Mouse (Mus musculus) testis, adult 2 months (tissue): ENCODE results near the gene Timd2. TPM values are rescaled to one million over a fixed set of nuclear protein-coding genes. Genes with fewer than 3 reads are reported as not detected.
"Not testable (repeated sequence)": the region's sequence is repeated elsewhere in the genome, so short reads cannot be mapped to it uniquely, and the experiment has no call there.

Experiments
- H3K27ac ChIP-seq: fragments of 200-500 bp; 2 replicates; pipeline ENCODE4 v1.5.1; 2012; ENCODE audit warnings: low read depth, low read length; ENCODE audit not compliant: control insufficient read depth, insufficient read depth
- H3K27me3 ChIP-seq: fragments of 200-500 bp; 2 replicates; pipeline ENCODE4 v1.6.1; 2012; ENCODE audit warnings: mild to moderate bottlenecking, low read length, moderate library complexity; ENCODE audit not compliant: control insufficient read depth, insufficient read depth
- H3K36me3 ChIP-seq: fragments of 200-500 bp; 2 replicates; pipeline ENCODE4 v1.6.1; 2012; ENCODE audit warnings: mild to moderate bottlenecking, low read length; ENCODE audit not compliant: control insufficient read depth, insufficient read depth
- H3K4me1 ChIP-seq: fragments of 200-500 bp; 2 replicates; pipeline ENCODE4 v1.6.1; 2012; ENCODE audit warnings: low read length; ENCODE audit not compliant: control insufficient read depth, insufficient read depth
- H3K4me3 ChIP-seq: fragments of 200-500 bp; 2 replicates; pipeline ENCODE4 v1.5.1; 2012; ENCODE audit warnings: low read depth, mild to moderate bottlenecking, low read length, moderate library complexity, mixed read lengths; ENCODE audit not compliant: control insufficient read depth
- CTCF ChIP-seq: fragments of 200-500 bp; IDR thresholded peaks from 2 replicates; pipeline ENCODE4 v1.5.1; 2012; ENCODE audit warnings: low read depth, mild to moderate bottlenecking, inconsistent platforms, low read length, moderate library complexity; ENCODE audit not compliant: control insufficient read depth, insufficient read depth, insufficient replicate concordance
- POLR2A ChIP-seq: fragments of 200-500 bp; IDR thresholded peaks from 2 replicates; pipeline ENCODE4 v1.6.1; 2012; ENCODE audit warnings: low read depth, mild to moderate bottlenecking, inconsistent platforms, low read length, moderate library complexity; ENCODE audit not compliant: control insufficient read depth
- polyA plus RNA-seq: library from polyadenylated mRNA; depleted of rRNA; stranded (reverse); fragments of >200 nt; gene quantifications from 2 replicates; pipeline ENCODE4 v1.2.3, GENCODE M21; 2012

The Timd2 gene
- polyA plus RNA-seq, 1 experiment = 0.10 TPM

- H3K4me1 ChIP-seq = no peaks in the 10 kb centered on the region
- no peak for TF ChIP-seq POLR2A
- no peak for TF ChIP-seq CTCF
- H3K27ac ChIP-seq = no peak overlapping the region
These were observed 27.8 kb upstream of the Timd2 start for GRCm38 (mm10) chr11:46734617-46735016.

DNA sequence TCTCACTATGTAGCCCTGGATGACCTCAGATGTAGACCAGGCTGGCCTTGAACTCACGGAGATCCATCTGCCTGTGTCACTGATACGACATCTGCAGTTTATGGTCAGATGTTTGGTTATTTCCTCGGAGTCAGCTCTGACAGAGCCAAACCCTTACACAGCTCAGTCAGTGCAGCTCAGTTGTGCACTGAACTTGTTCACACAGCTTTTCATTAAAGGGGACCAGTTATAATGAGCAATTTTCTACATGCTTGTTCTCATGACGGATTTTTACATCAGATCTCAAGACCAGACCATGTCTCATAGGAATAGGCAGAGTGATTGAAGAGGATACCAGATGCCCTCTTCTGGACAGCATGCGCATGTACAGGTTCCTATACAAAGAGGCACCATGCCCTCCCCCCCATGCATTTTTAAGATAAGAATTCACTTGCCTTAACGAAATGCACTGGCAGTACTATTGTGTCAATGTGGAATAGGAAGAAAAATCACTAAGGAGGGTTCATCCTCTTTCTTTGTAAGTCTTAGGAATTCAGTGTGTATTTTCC is 26.5 kb upstream of the Timd2 start:
- no peaks in the 10 kb centered on the region for H3K4me1 ChIP-seq
- no peaks in the 10 kb centered on the region for H3K36me3 ChIP-seq
- TF ChIP-seq POLR2A = no peak
- no peak for TF ChIP-seq CTCF
- no peak overlapping the region for H3K27ac ChIP-seq
- no peak overlapping the region for H3K4me3 ChIP-seq
- H3K27me3 ChIP-seq = no peaks in the 10 kb centered on the region

More at GRCm38 (mm10) chr11:46734617-46735016, 27.8 kb upstream of the Timd2 start:
- H3K36me3 ChIP-seq = no peaks in the 10 kb centered on the region
- H3K4me3 ChIP-seq = no peak overlapping the region
- H3K27me3 ChIP-seq = no peaks in the 10 kb centered on the region

GRCm38 (mm10) chr11:46731541-46732070 is 24.7 kb upstream of the Timd2 start:
- TF ChIP-seq POLR2A (no peak), CTCF (no peak)
- Histone ChIP-seq H3K4me1 (no peaks in the 10 kb centered on the region), H3K27me3 (no peaks in the 10 kb centered on the region), H3K27ac (no peak overlapping the region), H3K36me3 (no peaks in the 10 kb centered on the region), H3K4me3 (no peak overlapping the region)

- no peaks in the 10 kb centered on the region for H3K4me1 ChIP-seq
- no peak overlapping the region for H3K27ac ChIP-seq
- no peak overlapping the region for H3K4me3 ChIP-seq
- TF ChIP-seq CTCF (no peak), POLR2A (no peak)
- no peaks in the 10 kb centered on the region for H3K27me3 ChIP-seq
- no peaks in the 10 kb centered on the region for H3K36me3 ChIP-seq
These were observed 8.0 kb downstream of the Timd2 start for GRCm38 (mm10) chr11:46698830-46699229.

DNA sequence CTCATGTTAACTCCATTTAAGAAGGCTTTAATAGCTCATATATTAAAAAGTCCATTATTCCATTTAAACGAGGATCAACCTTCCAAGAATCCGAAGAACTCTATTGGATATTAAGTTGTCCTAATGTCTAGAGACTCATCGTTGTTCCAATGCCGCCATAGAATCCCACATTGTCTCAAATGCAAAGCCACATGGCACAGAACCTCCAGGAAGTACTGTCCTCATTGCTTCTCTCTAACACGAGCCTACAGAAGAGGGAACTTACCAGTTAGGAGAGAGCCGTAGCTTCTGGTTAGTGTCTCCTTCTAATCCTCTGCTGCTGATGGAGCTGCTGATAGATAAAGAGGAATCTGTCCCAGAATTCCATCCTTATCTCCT is 8.6 kb downstream of the Timd2 start:
- TF ChIP-seq POLR2A (no peak), CTCF (no peak)

DNA sequence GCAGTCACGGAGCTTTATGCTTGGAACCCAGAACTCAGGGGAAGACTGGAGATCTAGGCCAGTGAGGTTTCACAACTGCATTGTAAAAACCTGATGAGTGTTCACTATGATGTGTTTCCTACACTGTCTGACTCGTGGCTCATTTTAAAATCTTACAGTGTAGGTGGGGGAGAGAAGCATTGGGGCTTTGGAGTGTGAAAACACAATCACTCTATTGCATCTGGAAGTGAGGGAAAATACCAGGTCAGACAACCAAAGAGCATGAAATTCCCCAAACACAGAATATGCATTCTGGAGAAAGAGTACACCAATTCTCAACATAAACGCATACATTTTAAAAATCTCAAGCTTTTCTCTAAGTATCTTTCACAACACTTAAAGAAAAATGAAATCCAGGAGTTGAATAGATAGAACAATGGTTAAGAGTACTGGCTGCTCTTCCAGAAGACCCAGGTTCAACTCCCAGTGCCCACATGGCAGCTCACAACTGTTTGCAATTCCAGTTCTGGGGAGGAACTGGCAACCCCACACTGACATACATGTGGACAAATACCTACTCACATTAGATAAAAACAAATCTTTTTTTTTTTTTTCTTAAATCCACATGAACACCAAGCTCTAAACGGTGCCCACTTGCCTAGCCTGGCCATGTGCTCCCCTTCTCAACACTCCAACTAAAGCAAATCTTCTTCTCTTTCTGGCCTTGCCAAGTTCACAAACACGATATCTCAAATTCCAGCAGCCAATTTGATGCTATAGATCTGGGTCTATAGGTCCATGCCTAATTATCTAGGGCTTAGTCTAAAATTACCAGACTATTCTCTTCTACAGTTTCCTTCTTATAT is 9.2 kb downstream of the Timd2 start:
- Histone ChIP-seq H3K27me3 (no peaks in the 10 kb centered on the region), H3K4me1 (no peaks in the 10 kb centered on the region), H3K27ac (no peak overlapping the region), H3K4me3 (no peak overlapping the region), H3K36me3 (no peaks in the 10 kb centered on the region)
- TF ChIP-seq CTCF = no peak
- no peak for TF ChIP-seq POLR2A

More for the DNA sequence above, 8.6 kb downstream of the Timd2 start:
- Histone ChIP-seq H3K27me3 (no peaks in the 10 kb centered on the region), H3K4me1 (no peaks in the 10 kb centered on the region), H3K4me3 (no peak overlapping the region), H3K27ac (no peak overlapping the region), H3K36me3 (no peaks in the 10 kb centered on the region)

DNA sequence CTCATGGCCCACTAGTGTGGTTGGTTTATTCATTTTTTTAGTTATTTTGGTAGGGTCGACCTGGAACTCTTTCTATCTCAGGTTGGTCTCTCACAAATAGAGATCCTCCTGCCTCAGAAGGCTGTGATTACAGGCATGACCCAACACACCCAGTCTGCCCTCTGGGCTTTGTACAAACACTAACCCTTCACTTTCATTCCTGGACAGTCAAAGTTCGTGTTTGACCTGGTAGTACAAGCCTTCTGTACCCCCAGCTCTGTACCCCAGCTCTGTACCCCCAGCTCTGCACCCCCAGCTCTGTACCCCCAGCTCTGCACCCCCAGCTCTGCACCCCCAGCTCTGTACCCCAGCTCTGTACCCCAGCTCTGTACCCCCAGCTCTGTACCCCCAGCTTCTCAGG is 11.0 kb downstream of the Timd2 start:
- not testable (repeated sequence) for H3K27ac ChIP-seq, H3K4me3 ChIP-seq, H3K4me1 ChIP-seq, H3K36me3 ChIP-seq, H3K27me3 ChIP-seq
